ENCODE assay signal across 11 mouse cellular contexts in the genomic region with DNA sequence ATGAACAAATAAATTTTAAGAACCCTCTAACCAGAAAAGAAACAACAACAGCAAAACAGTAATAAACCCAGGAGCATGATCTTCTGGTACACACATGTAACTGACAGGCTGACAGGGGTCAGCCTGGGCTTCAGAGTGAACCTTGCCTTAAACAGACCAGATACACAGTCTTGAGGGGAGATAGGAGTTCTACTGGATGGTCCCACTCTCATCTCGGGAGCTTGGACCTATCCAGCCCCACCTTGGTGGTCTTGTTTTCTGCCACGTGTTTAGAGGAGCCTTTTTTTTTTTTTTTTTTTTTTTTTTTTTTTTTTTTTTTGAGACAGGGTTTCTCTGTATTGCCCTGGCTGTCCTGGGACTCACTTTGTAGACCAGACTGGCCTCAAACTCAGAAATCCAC.
"Had no signal": no experiment of that assay in that cellular context is flagged by ENCODE, and none has a peak within 500 bp of the region (broad histone marks: within the 10 kb centered on the region; RNA-seq: fewer than 3 reads in every experiment).

No protein-coding gene starts in this region.

- H3K27ac ChIP-seq: left cerebral cortex, adult 2 months; liver, embryonic 13.5 days; midbrain, embryonic 12.5 days; neural tube, embryonic 13.5 days had no signal

- DNase-seq: kidney, postnatal 10 days; layer of hippocampus, postnatal 36 days; liver, embryonic 13.5 days; lung, adult 2 months; lung, postnatal 14 days; lung, postnatal 4 days; thymus, adult 18-20 months had no signal

- H3K36me3 ChIP-seq: liver, embryonic 13.5 days; midbrain, embryonic 12.5 days; neural tube, embryonic 13.5 days had no signal

- H3K9me3 ChIP-seq: liver, embryonic 13.5 days; midbrain, embryonic 12.5 days; neural tube, embryonic 13.5 days had no signal

- ATAC-seq: midbrain, embryonic 16.5 days had no signal
